Mouse (Mus musculus) midbrain, embryonic 16.5 days (tissue): Measurements from ENCODE around the gene Capns1. TPM values are rescaled to one million over a fixed set of nuclear protein-coding genes. Genes with fewer than 3 reads are reported as not detected.
"Not testable (repeated sequence)": the region's sequence is repeated elsewhere in the genome, so short reads cannot be mapped to it uniquely, and the experiment has no call there.

Source experiments
- ATAC-seq: fragments of 200-750 bp; cut with Nextera tagmentation; 2 replicates; pipeline ENCODE4 v1.8.0; 2017; ENCODE audit warnings: moderate TSS enrichment
- H3K27ac ChIP-seq: fragments of 300-500 bp; sonication (generic); 2 replicates; pipeline ENCODE4 v1.5.1; 2014; ENCODE audit warnings: mild to moderate bottlenecking, low read length, mixed read lengths
- H3K27me3 ChIP-seq: fragments of 300-500 bp; sonication (generic); 2 replicates; pipeline ENCODE4 v1.6.1; 2014; ENCODE audit warnings: low read depth, low read length, mixed read lengths; ENCODE audit not compliant: control insufficient read depth, insufficient read depth
- H3K36me3 ChIP-seq: fragments of 300-500 bp; sonication (generic); 2 replicates; pipeline ENCODE4 v1.6.1; 2014; ENCODE audit warnings: mild to moderate bottlenecking, low read length, moderate library complexity, mixed read lengths; ENCODE audit not compliant: control insufficient read depth, insufficient read depth
- H3K4me1 ChIP-seq: fragments of 300-500 bp; sonication (generic); 2 replicates; pipeline ENCODE4 v1.6.1; 2014; ENCODE audit warnings: mild to moderate bottlenecking, low read length, mixed read lengths; ENCODE audit not compliant: control insufficient read depth, insufficient read depth
- H3K4me2 ChIP-seq: fragments of 300-500 bp; sonication (generic); 2 replicates; pipeline ENCODE4 v1.6.1; 2014; ENCODE audit warnings: mild to moderate bottlenecking, low read length, mixed read lengths
- H3K4me3 ChIP-seq: fragments of 300-500 bp; sonication (generic); 2 replicates; pipeline ENCODE4 v1.5.1; 2014; ENCODE audit warnings: low read depth, mild to moderate bottlenecking, low read length, moderate library complexity, mixed read lengths
- H3K9ac ChIP-seq: fragments of 300-500 bp; sonication (generic); 2 replicates; pipeline ENCODE4 v1.6.1; 2014; ENCODE audit warnings: low read depth, low read length, mixed read lengths
- H3K9me3 ChIP-seq: fragments of 300-500 bp; sonication (generic); replicated peaks from 2 replicates; pipeline ENCODE4 v1.6.1; 2014; ENCODE audit warnings: mild to moderate bottlenecking, low read length, mixed read lengths; ENCODE audit not compliant: control insufficient read depth, poor library complexity, severe bottlenecking
- WGBS: fragments of 180-500 bp; shearing (Covaris S2); extraction: QIAGEN DNeasy Blood & Tissue Kit; methylation state at CpG from one replicate; pipeline ENCODE4 v1.1.7; 2014; 5-methylcytosine and 5-hydroxymethylcytosine counted together
- polyA plus RNA-seq: library from polyadenylated mRNA; unstranded; fragments of >200 nt; fragmentation: Nextera tagmentation; extraction: Ambion mirVana; gene quantifications from 2 replicates; pipeline ENCODE4 v1.2.1, GENCODE M21; 2015

The Capns1 gene
- 64.8 and 65.3 TPM in 2 replicates for polyA plus RNA-seq

DNA sequence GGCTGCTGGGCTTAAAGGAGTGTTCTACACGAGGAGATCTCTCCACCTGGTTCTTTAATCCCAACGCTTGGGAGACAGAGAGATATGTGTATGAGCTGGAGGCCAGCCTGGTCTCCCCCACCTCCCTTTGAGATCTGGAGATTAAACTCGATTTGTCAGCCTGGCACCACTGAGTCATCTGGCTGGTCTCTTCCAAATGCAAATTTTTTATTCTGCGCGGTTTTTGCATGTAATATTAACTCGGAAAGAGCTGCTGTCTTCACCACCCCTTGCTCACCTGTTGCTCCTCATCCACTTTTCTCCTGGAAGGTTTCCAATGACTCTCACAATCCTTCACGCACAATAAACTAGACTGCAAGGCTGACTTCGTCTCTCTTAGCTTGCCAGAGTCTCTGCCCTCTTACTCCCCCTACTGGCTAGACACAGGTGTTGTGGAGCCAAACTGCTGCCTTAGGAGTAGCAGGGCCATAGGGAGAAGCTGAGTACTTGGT, at the start of gene Capns1:
Gene Capns1, minus strand, starts transcription at position 331 of the 491 bp plus-strand sequence.
- H3K27me3 ChIP-seq, result no peaks in the 10 kb centered on the region
- H3K9me3 ChIP-seq, result no peaks in the 10 kb centered on the region
- H3K36me3 ChIP-seq, result no peaks in the 10 kb centered on the region
- peak within 1 kb of the TSS; percentile 26 for H3K4me2 ChIP-seq
- H3K27ac ChIP-seq, result no peak within 1 kb of the TSS
- WGBS, result 5% methylated on average over 8 of the region's 8 CpGs
- H3K9ac ChIP-seq, result 0 out of 2 replicates have a peak within 1 kb of the TSS, but pooled peaks have one; percentile 0
- ATAC-seq, result no peak
- H3K4me3 ChIP-seq, result peak within 1 kb of the TSS; percentile 5; the same call in 1 of the 2 replicates
- H3K4me1 ChIP-seq, result peaks cover 6% of the 10 kb centered on the region; the same call in 1 of the 2 replicates

- WGBS, result 89% methylated on average over 3 of the region's 3 CpGs
Measured at GRCm38 (mm10) chr7:30237374-30237773, 38.8 kb upstream of the Capns1 start.

DNA sequence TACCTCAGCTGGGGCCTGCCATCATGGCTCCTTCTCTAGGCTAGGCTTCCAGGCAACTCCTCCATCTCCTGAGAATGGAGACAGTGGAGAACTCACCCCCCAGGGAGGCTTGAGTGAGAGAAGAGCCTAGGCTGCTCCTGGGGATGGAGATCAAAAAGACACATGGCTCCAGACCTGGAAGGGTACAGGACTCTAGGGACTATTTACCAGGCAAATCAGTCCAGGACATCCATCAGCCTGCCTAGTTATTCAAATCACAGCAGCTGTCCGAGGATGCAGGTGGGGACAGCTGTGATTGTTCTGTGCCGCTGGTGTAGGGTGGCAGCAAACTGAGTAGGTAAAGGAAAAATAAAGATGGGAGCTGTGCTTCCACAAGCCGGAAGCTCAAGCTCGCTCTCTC, 37.0 kb upstream of the Capns1 start, which contains the start of gene Ovol3:
Gene Ovol3, minus strand, starts transcription at position 101 of the 400 bp plus-strand sequence.
- Histone ChIP-seq H3K27ac (no peak within 1 kb of the TSS), H3K9ac (no peak within 1 kb of the TSS), H3K4me2 (no peak within 1 kb of the TSS), H3K36me3 (peaks cover 9% of the 10 kb centered on the region; the same call in 1 of the 2 replicates), H3K4me3 (no peak within 1 kb of the TSS), H3K27me3 (no peaks in the 10 kb centered on the region), H3K4me1 (peaks cover 14% of the 10 kb centered on the region), H3K9me3 (no peaks in the 10 kb centered on the region)
- no peak for ATAC-seq
- 90% methylated on average over 4 of the region's 4 CpGs for WGBS

More at GRCm38 (mm10) chr7:30237374-30237773, 38.8 kb upstream of the Capns1 start:
- not testable (repeated sequence) for H3K4me1 ChIP-seq, H3K4me3 ChIP-seq, H3K36me3 ChIP-seq, H3K9ac ChIP-seq, H3K27ac ChIP-seq, ATAC-seq, H3K27me3 ChIP-seq, H3K4me2 ChIP-seq, H3K9me3 ChIP-seq

- no peaks in the 10 kb centered on the region for H3K27me3 ChIP-seq
- 90% methylated on average over 8 of the region's 8 CpGs for WGBS
Measured at GRCm38 (mm10) chr7:30235091-30235490, 36.5 kb upstream of the Capns1 start.

GRCm38 (mm10) chr7:30234276-30234858, 35.8 kb upstream of the Capns1 start:
- no peak for ATAC-seq
- 0 out of 2 replicates have a peak overlapping the region, but pooled peaks have one; percentile 14 for H3K9ac ChIP-seq
- no peak overlapping the region for H3K4me2 ChIP-seq
- H3K9me3 ChIP-seq, result no peaks in the 10 kb centered on the region
- H3K4me1 ChIP-seq, result peaks cover 16% of the 10 kb centered on the region
- no peaks in the 10 kb centered on the region for H3K27me3 ChIP-seq
- no peak overlapping the region for H3K27ac ChIP-seq
- no peak overlapping the region for H3K4me3 ChIP-seq
- WGBS, result 96% methylated on average over 15 of the region's 15 CpGs
- peaks cover 9% of the 10 kb centered on the region; the same call in 1 of the 2 replicates for H3K36me3 ChIP-seq

More at GRCm38 (mm10) chr7:30235091-30235490, 36.5 kb upstream of the Capns1 start:
- Histone ChIP-seq H3K27ac (no peak overlapping the region), H3K9ac (no peak overlapping the region), H3K4me3 (no peak overlapping the region), H3K4me2 (no peak overlapping the region), H3K9me3 (no peaks in the 10 kb centered on the region), H3K4me1 (peaks cover 16% of the 10 kb centered on the region), H3K36me3 (peaks cover 9% of the 10 kb centered on the region; the same call in 1 of the 2 replicates)
- no peak for ATAC-seq

DNA sequence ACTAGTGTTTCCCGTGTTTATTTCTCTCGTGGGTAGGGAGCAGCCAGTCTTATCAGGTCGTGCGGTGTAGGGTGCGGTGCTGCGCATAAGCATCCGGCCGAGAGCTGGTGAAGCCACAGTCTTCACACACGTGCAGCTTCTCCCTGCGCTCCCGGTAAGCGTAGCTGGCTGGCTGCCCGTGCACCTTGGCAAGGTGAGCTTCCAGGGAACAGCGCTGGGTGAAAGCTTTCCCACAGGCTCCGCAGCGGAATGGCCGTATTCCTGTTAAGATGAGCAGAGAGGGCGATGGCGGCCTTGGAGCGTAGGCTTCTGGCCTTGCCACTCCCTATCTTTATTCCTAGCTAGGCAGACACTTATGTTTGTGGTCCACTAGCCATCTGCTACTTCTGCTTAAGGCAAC, 34.8 kb upstream of the Capns1 start:
- no peak overlapping the region for H3K4me3 ChIP-seq
- H3K27me3 ChIP-seq, result no peaks in the 10 kb centered on the region
- peaks cover 16% of the 10 kb centered on the region for H3K4me1 ChIP-seq
- H3K9ac ChIP-seq, result no peak overlapping the region
- H3K27ac ChIP-seq, result no peak overlapping the region
- no peak for ATAC-seq
- WGBS, result 93% methylated on average over 20 of the region's 20 CpGs
- H3K36me3 ChIP-seq, result peaks cover 9% of the 10 kb centered on the region; the same call in 1 of the 2 replicates
- H3K4me2 ChIP-seq, result peak overlapping the region; percentile 78; the same call in 1 of the 2 replicates
- no peaks in the 10 kb centered on the region for H3K9me3 ChIP-seq

DNA sequence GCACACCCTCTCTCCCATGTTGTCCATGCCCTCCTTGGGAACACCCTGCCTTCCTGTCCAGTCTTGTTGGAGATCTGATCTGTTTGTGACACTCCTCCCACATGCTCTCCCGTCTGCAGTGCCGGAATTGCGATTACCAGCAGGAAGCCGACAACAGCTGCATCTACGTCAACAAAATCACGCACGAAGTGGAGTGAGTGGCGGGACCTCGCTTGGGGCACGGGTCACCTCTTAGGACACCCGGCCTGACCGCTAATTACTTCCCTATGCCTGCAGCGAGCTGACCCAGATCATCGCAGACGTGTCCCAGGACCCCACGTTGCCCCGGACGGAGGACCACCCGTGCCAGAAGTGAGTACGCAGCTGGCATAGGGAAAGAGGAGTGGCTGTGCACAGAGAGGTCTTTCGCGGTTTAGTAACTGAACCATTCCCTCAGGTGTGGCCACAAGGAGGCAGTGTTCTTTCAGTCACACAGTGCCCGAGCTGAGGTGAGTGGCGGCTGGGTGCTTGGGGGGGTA, 34.1 kb upstream of the Capns1 start:
- 6% methylated on average over 24 of the region's 24 CpGs for WGBS
- ATAC-seq, result peak; percentile 1; the same call in 1 of the 2 replicates

GRCm38 (mm10) chr7:30231669-30232454, 33.3 kb upstream of the Capns1 start, which contains the start of the genes Polr2i and Tbcb:
Gene Polr2i (plus strand): TSS chr7:30231948.
Gene Tbcb (minus strand): TSS chr7:30232272.
- peak; percentile 96 for ATAC-seq
- peak within 1 kb of the TSS; percentile 69 for H3K9ac ChIP-seq
- H3K9me3 ChIP-seq, result no peaks in the 10 kb centered on the region
- peaks cover 16% of the 10 kb centered on the region for H3K4me1 ChIP-seq
- peak within 1 kb of the TSS; percentile 95 for H3K27ac ChIP-seq
- WGBS, result under 1% methylated on average over 67 of the region's 67 CpGs
- H3K27me3 ChIP-seq, result no peaks in the 10 kb centered on the region
- peaks cover 13% of the 10 kb centered on the region for H3K36me3 ChIP-seq
- peak within 1 kb of the TSS; percentile 78 for H3K4me2 ChIP-seq
- peak within 1 kb of the TSS; percentile 54 for H3K4me3 ChIP-seq

More for the DNA sequence above, 34.1 kb upstream of the Capns1 start:
- Histone ChIP-seq H3K36me3 (peaks cover 9% of the 10 kb centered on the region; the same call in 1 of the 2 replicates), H3K9ac (peak overlapping the region; percentile 66), H3K27me3 (no peaks in the 10 kb centered on the region), H3K4me3 (peak overlapping the region; percentile 54), H3K4me2 (peak overlapping the region; percentile 78), H3K27ac (peak overlapping the region; percentile 95), H3K9me3 (no peaks in the 10 kb centered on the region), H3K4me1 (peaks cover 16% of the 10 kb centered on the region)
